Mouse (Mus musculus) embryo, embryonic 10.5 days (tissue): ENCODE results near the gene Tia1.
A peak's percentile ranks its signal among the peaks of the same experiment; 100 is the strongest.

ENCODE experiments used
- DNase-seq: peaks from one replicate; pipeline ENCODE4 v3.0.0-alpha.2; 2015; ENCODE audit warnings: low spot score

Gene Tia1

DNA sequence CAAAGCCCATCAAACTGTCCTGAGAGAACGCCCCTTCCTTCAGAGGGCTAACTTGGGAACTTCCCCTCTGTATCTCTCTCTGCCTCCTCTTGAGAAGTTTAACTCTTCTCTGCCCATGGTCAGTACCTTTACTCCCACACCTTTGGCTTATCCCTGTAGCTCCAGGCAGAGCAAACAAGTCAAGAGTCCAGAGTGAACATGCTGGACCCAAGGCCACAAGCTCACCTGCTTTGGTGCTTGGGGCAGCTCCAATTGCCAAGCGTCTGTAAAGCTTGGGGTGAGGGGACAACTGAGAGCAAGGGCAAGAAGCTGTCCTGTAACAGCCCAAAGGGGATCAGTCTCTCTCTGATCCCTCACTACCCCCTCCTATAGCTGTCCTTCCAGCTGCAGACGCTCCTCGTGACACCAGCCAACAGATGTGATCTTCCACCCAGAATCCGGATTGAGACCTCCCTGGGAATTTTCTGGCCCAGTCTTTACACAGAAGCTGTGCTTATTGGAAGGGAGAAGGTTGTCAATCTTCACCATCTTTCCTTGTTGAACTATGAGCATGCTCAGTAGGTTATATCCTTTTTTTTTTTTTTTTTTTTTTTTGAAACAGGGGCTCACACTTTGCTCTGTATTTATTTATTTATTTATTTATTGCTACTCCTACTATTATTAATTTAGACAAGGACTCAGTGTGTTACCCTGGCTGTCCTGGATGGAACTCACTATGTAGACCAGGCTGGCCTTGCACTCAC, 18.5 kb upstream of the Tia1 start:
- DNase-seq, result no peak

GRCm38 (mm10) chr6:86387313-86387712, 16.7 kb upstream of the Tia1 start:
- no peak for DNase-seq

DNA sequence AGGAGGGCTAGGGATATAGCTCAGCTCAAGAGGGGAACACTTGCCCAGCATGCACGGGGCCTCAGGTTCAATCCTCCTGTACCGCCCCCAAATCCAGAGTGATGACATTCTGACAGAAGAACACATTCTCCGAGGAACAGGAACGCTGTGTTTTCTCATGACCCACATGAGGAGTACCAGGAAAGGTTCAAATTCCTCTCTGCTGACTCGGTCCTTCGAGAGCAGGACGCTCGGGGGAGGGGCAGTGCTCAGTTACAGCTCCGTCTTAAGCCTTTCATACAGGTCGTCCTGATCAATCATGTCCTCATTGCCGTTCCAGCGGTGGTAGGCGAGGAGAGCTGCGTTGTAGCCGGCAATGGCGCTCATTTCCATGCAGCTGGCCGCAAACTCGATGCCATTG, 15.6 kb upstream of the Tia1 start:
- no peak for DNase-seq

GRCm38 (mm10) chr6:86391326-86391725, 12.7 kb upstream of the Tia1 start:
- DNase-seq, result peak; percentile 41

DNA sequence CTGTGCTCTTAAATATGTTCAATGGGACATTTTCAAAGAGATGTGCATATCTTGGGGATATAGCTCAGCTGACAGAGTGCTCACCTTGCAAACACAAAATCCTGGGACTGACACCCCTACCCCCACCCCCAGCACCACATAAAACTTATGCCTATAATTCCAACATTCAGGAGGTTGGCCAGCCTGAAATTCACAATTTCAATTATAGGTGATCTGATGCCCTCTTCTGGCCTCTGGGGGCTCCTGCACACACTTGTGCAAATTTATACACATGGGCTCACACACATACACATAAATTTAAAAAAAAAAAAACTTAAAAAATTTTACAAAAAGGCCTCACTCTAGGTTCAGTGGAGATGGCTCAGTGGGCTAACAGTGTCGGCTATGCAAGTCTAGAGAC, 10.8 kb upstream of the Tia1 start:
- no peak for DNase-seq

DNA sequence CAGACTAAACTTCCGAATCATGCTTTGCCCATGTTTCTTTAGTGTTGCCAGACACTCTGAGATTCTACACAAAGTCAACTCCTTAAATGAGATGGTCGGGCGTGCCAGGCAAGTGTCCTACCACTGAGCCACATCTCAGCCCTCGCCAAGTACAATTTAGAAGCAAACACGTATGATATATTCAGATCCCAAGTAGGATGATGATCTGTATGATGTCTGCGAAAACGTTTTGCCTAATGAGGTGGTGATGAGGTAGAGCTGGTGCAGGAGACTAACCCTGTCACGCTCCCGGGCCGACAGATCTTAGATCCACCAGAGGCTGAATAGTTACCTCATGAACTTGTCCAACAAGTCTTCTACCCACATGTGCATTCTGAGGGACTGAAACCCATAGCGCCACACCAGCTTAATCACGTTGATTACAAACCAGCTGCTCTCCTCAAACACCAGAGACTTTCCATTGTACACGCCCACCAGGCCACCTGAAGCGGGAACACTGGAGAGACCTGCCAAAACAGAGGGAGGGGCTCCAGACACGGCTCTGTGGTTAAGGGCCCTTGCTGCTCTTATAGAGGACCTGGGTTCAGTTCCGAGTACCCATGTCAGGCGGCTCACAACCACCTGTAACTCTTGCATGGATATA, 9.8 kb upstream of the Tia1 start:
- no peak for DNase-seq

GRCm38 (mm10) chr6:86395021-86395420, 9.0 kb upstream of the Tia1 start:
- DNase-seq, result no peak

DNA sequence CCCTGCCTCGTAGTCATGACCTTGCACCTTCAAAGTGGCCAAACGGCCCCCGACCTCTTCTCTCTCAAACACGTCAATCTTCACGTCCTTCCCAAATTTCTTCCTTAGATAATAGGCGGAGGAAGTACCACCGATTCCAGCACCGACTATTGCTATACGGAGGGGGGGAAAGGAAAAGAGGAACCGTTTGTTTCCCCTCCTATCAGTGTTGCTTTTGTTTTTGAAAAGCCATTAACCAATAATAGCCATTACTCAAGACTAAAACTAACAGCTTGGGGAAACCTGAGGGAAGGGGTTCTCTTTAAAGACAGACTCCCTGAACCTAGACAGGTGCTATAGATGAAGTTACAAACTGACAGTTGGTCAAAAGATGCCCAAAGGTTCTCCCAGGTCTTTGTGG, 8.1 kb upstream of the Tia1 start:
- no peak for DNase-seq

DNA sequence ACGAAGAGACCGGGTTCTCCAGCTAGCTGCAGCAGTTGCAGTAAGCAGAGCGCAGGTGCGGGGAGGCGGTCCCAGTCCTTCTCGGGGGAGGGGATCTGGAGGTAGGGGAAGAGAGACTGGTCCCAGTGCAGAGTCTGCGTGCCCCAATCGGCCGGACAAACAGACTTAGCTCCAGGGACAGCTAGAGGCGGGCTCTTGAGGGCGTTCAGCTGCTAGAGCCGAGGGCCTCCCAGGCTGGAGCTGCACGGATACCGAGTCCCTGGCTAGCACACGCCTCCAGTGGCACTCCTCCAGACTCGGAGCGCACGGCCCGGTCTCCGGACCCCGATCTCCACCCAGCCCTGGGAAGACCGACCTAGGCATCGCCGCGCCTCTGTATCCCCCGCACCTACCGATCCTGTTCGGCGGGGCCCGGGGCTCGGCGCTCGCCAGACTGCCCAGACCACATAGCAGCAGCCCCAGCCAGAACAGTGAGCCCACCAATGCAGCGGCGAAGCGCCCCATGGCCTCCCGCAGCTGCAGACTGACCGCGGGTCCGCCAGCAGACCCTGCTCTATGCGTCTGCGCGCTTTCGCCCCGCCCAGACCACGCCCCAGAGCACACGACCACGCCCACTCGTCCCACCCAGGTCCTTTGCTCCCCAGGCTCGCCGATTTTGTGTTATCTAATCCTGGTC, 7.3 kb upstream of the Tia1 start, which contains the start of gene Pcyox1:
Gene Pcyox1, minus strand, starts transcription at position 574 of the 676 bp plus-strand sequence.
- peak; percentile 92 for DNase-seq

GRCm38 (mm10) chr6:86397257-86397980, 6.6 kb upstream of the Tia1 start:
- no peak for DNase-seq

DNA sequence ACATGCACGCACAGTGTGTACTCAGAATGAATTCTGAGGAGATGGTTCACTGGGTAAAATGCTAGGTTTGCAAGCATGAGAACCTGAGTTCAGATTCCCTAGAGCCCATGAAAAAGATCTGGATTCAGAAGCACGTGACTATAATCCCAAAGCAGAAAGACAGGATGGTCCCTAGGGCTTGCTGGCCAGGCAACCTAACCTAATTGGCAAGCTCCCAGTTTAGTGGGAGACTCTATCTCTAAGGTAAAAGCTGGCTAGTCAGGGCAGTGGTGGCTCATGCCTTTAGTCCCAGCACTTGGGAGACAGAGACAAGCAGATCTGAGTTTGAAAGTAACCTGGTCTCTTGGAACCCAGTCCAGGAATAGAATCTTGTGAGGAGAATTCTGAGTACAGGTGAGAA, 5.0 kb upstream of the Tia1 start:
- no peak for DNase-seq

GRCm38 (mm10) chr6:86399995-86400394, 4.0 kb upstream of the Tia1 start:
- DNase-seq, result no peak

GRCm38 (mm10) chr6:86400972-86401371, 3.0 kb upstream of the Tia1 start:
- peak; percentile 89 for DNase-seq

GRCm38 (mm10) chr6:86402681-86403607, 1.1 kb upstream of the Tia1 start:
- DNase-seq, result peak; percentile 32

DNA sequence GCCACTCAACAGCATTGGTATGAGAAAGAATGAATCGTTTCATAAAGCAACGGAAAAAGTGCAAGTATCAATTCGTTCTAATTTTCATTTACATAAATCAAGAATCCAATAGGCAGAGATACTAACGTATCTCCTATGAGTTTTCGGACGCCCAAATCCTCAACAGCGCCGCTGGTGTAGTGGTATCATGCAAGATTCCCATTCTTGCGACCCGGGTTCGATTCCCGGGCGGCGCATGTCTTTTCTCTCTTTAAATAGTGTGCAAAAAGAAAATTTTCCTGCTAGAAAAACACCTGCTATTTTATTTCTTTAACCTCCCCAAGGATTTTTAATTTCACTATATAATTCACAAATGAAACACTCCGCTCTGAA, 305 bp upstream of the Tia1 start:
- DNase-seq, result peak; percentile 95

DNA sequence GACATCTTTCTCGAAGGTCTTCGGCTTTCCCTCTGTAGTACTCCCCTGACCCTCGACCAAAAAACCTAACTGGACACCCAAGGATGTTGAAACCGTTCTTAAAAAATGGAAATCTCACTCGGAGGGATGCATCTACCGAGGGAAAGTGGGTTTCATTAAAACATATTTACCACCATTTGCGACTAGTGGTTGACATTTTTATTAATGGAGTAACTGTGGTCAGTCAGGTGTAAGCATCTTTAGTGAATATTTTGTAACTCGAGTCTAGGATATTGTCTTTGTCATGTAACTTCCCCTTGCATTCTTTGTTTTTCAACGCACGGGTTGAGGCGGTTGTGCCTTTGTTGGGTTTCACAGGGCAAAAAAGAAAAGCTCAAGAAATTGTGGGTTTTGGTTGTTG, 977 bp downstream of the Tia1 start:
- DNase-seq, result peak; percentile 62

DNA sequence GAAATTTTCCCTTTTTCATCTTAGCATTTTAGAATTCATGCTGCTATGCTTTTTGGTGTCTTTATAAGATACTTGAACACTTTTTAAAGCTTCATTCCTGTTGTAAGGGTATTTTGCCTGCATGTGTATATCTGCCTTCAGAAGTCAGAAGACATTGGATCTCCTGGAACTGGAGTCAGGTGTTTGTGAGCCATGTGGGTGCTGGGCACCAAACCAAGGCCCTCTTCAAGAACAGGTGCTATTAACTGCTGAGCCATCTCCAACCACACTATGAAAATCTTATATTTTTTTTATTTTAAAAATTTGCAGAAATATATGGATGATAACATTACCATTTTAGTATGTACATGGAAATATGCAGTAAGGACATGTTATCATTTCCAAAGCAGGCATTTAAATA, 2.3 kb downstream of the Tia1 start:
- DNase-seq, result no peak

DNA sequence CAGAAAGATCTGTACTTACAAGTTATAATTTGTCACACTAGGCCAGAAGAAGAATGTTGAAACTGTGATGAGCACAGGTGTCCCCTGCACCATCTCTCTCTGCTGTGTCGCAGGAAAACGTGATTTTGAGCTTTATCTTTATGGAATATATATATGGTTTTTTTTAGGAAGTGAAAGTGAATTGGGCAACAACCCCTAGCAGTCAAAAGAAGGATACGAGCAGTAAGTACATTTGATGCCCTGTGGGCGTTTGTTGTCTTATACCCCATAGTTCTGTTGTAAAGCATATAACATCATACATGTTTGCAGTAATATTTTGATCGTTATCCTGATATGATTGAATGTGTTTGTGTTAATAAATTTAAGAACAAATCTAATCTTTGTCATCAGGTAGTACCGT, 14.7 kb downstream of the Tia1 start:
- DNase-seq, result no peak

GRCm38 (mm10) chr6:86419239-86419638, 15.2 kb downstream of the Tia1 start:
- DNase-seq, result no peak

DNA sequence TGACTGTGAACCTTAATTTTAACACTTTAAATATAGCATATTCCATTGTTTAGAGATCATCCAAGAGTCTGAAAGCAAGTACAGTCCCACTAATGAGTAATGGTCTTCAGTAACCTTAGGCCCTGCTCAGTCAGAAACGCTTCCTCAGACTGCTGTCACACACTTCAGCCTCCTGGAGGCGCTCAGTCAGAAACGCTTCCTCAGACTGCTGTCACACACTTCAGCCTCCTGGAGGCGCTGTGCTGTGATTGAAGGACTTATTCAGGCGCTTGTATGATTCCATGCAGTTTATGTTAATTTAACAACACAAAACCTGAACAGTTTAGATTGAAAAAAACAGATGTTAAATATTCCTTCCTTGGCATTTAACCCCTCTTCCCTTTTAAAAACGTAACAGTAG, 16.5 kb downstream of the Tia1 start:
- DNase-seq, result peak; percentile 54

DNA sequence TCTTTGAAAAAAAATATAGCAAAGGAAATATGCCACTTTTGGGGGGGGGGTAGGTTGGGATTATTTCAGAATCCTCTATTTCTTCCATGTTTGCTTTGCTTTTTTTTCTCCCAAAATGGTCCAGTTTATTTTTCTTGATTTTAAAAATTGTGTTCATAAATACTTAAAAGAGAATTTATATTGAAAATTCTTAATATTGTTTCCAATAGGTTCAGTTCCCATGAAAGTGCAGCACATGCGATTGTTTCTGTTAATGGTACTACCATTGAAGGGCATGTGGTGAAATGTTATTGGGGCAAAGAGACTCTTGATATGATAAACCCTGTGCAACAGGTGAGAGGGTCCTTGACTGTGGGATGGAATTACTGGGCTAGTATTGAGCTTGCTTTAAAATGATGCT, 22.3 kb downstream of the Tia1 start, which contains the start of gene Gm44790:
Gene Gm44790, plus strand, starts transcription at position 301 of the 400 bp plus-strand sequence.
- DNase-seq, result no peak
